Mouse (Mus musculus): Measurements from ENCODE around the gene Sfpq.

DNA sequence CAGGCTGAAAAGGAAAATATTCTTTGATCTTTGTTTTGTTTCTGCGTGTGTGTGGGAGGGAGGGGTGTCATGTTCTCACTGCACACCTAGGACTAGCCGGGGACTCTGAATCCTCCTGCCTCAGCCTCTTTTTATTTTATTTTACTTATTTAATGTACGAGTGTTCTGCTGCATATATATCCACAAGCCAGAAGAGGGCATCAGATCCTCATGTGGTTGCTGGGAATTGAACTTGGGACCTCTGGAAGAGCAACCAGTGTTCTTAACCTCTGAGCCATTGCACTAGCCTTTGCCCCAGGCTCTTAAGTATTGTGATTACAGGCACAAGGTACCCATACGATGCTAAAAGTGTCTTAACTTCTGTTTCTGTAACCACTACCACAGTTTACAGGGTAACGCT is 34.4 kb upstream of the Sfpq start:
- TF ChIP-seq CTCF (IDR thresholded peaks at IDR 0.05) (peak; percentile 36), POLR2A (IDR thresholded peaks at IDR 0.05; ENCODE audit: insufficient read depth, low read depth, low read length) (no peak)

All from heart, adult 2 months (tissue).